Mouse (Mus musculus): ENCODE measurements around the gene Apold1.
A peak's percentile ranks its signal among the peaks of the same experiment; 100 is the strongest.

Apold1 gene

GRCm38 (mm10) chr6:134981231-134982062 lies at the start of gene Apold1:
Gene Apold1, plus strand, starts transcription at chr6:134981718.
- no peak for DNase-seq (ENCODE audit: low spot score)

GRCm38 (mm10) chr6:134932486-134933206 lies 48.9 kb upstream of the Apold1 start:
- no peak for DNase-seq (ENCODE audit: low spot score)

DNA sequence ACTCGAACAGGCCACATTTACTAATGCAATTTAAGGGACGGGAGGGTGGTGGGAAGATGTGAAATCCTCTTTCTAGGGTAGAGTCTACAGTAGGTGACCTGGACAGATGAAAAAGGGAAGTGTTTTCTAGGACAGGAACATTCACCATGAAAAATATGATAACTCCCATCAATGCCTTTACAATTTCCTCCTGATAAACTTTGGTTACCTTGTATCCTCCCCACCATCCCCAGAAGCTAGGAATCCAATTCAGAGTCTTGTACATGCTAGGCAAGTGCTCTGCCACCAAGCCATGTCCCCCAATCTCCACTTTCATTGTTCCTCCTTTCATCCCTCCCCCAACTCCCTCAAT lies 48.3 kb upstream of the Apold1 start:
- no peak for DNase-seq (ENCODE audit: low spot score)

- no peak for DNase-seq (ENCODE audit: low spot score)
Observed at GRCm38 (mm10) chr6:134934305-134934704, 47.2 kb upstream of the Apold1 start.

GRCm38 (mm10) chr6:134939781-134940180 lies 41.7 kb upstream of the Apold1 start:
- no peak for DNase-seq (ENCODE audit: low spot score)

DNA sequence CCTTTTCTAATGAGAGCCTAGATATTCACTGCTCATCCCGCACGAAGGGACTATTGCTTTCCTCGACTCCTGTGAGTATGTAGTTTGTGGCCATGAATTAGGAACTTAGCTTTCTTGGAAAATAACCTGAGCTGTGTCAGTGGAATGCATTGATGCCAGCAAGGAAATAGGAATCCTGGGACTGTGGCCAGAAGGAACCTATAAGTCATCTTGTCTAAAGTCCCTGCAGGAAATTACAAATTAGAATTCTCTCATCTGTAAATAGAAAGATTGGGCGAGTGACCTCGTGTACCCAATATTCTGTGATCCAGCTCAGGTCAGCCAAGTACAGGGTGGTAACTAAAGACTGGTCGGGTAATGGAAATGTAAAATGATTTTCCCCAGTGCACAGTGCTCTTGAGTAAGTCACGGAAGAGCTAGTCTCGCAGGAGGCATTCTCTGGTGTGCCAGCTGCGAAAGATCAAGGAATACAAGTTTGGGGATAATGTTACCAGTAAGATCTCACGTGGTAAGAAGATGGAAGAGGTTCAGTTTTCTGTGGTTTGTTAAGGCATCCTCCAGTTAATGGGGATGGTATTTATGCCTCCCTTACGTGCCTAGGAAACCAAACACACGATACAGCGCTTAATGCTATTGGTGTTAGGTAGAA lies 37.6 kb upstream of the Apold1 start:
- DNase-seq (ENCODE audit: low spot score), result no peak

DNA sequence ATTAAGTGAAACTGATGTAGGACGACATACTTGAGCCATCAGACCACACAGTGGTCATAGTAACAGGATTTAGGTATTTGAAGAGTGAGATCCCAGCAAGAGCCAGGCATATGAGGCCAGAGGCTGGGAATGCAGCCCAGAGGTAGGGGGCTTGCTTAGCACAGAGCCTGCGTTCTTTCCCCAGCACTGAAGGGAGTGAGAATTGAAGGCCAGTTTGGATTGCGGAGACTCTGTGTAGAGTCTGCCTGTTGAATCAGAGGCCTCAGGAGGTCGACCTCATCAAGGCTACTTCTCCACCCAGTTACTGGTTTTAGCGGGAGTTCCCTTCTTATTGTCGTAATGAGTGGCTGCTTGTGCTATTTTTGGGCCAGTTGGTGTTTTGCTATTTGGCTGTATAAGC lies 35.5 kb upstream of the Apold1 start:
- no peak for DNase-seq (ENCODE audit: low spot score)

DNA sequence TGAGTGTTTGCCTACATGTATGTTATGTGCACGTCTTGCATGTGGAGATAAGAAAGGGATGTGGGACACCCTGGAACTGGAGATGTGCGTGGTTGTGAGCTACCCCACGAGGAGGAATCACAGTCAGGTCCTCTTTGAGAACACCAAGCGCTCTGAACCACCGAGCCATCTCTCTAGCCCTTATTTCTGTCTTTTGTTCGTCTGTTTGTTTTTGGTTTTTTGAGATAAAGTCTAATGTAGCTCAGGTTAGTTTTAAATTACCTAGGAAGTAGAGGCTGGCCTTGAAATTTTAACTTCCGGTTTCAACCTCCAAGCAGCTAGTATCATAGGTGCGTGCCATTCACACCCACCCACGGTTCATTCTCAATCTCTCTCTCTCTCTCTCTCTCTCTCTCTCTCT lies 34.7 kb upstream of the Apold1 start:
- DNase-seq (ENCODE audit: low spot score), result no peak

DNA sequence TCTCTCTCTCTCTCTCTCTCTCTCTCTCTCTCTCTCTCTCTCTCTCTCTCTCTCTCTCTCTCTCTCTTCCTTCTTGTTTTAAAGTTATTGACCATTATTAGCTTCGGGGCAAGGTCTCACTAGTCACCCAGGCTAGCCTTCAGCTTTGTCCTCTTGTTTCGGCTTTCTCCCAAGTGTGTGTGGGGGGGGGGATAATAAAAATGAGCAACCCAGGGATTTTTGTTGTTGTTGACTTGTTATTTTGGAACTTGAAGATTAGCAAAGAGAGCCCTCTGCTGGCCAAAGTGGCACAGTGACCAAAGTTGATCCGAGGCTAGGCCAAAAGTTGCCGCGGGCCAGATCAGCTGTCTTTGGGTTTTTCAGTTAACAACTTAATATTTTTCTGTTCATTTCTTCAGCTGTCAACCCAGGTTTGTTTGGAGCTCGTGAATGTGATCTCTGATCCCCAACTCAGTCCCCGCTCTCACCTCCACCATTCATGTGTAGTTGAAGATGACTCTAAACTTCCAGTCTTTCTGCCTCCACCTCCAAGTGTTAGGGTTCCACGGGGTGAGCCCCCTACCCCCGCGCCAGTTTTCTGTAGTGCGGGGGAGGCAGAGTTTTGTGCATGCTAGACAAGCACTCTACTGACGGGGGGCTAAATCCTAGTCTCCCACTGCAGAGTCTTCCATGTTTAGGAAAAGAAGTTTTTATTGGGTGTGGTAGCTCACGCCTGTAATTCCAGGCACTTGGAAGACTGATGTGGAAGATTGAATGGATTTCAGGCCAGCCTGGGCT lies 34.0 kb upstream of the Apold1 start:
- peak; percentile 74 for DNase-seq (ENCODE audit: low spot score)

- DNase-seq (ENCODE audit: low spot score), result no peak
Observed at GRCm38 (mm10) chr6:134948522-134949061, 32.9 kb upstream of the Apold1 start.

DNA sequence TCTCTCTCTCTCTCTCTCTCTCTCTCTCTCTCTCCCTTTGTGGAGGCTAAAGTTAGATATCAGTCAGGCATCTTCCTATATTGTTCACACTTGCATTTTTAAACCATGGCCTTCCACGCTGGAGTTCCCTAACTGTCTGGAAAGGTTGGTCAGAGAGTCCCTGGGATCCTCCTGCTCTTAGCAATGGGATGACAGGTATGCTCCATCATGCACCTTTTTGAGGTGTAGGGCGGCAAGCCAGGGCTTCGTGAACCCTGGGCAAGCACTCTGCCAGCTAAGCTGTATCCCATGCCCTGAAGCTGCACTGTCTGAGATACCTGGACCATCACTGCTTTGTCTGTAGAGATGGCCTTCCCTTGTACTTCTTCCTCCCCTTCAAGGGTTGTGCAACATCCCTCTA lies 32.3 kb upstream of the Apold1 start:
- DNase-seq (ENCODE audit: low spot score), result no peak

- DNase-seq (ENCODE audit: low spot score), result no peak
Observed at GRCm38 (mm10) chr6:134951364-134951763, 30.2 kb upstream of the Apold1 start.

DNA sequence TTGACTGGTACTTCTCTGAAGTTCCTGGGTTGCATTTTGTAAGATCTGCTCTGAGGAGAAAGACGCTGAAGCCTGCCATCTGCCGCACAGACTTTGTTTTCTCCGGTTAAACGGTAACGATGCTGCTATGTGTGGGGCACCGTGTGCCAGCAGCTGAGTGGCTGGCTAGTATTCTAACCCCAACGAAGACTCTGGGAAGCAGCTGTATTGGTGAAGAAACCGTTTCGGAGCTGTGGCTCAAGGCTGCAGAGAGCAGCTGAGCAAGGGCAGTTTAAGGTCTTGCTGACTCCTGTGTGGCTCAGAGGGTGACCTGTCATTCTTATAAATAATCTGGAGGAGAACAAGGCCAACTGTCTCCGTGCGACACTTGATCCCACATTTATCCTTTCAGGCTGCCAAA lies 27.5 kb upstream of the Apold1 start:
- DNase-seq (ENCODE audit: low spot score), result no peak

DNA sequence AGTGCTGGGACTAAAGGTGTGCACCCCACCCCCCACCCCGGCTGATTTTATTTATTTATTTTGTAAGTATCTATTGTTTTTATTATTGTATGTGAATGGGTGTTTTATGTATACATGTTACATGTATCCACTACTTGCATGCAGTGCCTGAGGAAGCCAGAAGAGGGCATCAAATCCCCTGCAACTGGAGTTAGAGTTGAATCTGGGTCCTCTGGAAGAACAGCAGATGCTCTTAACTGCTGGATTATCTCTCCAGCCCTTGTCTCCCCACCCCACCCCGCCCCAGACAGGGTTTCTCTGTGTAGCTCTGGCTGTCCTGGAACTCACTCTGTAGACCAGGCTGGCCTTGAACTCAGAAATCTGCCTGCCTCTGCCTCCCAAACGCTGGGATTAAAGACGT lies 25.1 kb upstream of the Apold1 start:
- no peak for DNase-seq (ENCODE audit: low spot score)

DNA sequence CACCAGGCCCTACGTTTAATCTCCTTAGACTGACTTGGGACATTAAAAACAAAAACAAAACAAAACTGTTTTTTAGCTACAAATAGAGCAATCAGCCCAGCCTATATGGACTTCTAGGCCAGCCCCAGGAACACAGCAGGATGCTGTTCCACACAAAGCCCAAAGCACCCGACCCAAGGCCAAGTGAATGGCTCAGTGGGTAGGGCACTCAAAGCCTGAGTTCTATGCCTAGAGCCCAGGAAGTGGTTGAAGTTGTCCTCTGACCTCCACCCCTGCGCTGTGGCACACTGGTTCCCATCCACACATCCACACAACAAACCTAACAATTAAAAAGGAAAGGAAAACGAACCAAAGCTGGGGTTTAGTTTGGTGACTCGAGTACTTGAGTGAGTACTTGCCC lies 20.2 kb upstream of the Apold1 start:
- DNase-seq (ENCODE audit: low spot score), result no peak

GRCm38 (mm10) chr6:134961858-134962517 lies 19.5 kb upstream of the Apold1 start:
- DNase-seq (ENCODE audit: low spot score), result no peak

DNA sequence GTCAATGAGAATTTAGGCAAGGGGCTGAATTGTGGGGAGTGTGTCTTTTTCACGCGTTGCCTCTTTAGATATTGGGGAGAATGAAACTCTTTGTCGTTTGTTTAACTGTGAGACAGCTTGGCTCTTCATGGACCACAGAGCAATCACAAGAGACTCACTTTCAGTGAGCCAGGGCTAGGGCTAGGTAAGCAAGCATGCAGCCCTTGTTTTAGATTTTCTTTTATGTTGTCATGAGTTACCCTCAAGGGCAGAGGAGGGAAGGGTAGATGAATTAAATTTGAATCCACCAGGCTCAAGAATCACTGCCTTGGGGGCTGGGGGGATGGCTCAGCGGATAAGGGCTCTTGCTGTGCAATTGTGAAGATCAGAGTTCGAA lies 19.0 kb upstream of the Apold1 start:
- no peak for DNase-seq (ENCODE audit: low spot score)

- DNase-seq (ENCODE audit: low spot score), result no peak
Observed at GRCm38 (mm10) chr6:134963910-134964309, 17.6 kb upstream of the Apold1 start.

DNA sequence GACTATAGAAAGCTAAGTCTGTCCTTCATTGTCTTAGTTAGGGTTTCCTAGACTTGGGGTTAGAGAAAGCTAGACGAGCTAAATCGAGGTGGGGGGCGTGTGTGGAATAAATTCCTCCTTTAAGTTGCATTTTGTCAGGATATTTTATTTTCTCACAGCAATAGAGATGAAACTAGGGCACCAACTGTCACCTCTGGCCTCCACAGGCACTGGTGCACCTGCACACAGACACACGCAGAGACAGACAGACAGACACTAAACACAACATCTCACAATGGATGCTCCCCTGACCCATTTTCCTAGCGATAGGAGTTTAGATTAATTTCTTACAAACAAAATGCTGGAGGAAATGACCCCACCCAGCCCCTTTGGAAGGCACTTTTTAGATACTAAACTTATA lies 14.8 kb upstream of the Apold1 start:
- DNase-seq (ENCODE audit: low spot score), result no peak

GRCm38 (mm10) chr6:134968326-134968725 lies 13.2 kb upstream of the Apold1 start:
- DNase-seq (ENCODE audit: low spot score), result no peak

- DNase-seq (ENCODE audit: low spot score), result no peak
Observed at GRCm38 (mm10) chr6:134969498-134969897, 12.0 kb upstream of the Apold1 start.

DNA sequence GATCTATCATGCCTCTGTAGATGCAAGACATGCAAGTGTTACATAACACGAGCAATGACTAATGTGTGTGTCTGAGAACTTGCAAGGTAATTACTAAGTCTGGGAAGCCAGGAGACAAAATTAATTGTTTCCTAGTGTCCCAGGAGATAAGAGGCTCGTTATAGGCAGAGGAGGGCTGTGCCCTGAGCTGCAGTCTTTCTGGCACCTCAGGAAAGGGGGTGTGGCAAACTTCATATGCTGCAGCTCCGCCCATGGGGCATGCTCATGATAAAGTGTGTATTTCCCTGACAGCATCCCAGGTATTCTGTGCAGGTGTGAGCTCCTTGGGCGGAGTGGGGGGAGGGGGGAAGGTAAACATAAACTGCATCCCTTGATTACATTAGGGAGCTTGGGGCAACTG lies 9.4 kb upstream of the Apold1 start:
- no peak for DNase-seq (ENCODE audit: low spot score)

Data from urinary bladder, postnatal 14 days (tissue).